Comparison of ENCODE assay signal across 20 mouse cellular contexts in genomic region chr3:99264695-99265094, GRCm38 (mm10). TPM values are rescaled to one million over a fixed set of nuclear protein-coding genes. Genes with fewer than 3 reads are reported as not detected.
A peak's percentile ranks its signal among the peaks of the same experiment; 100 is the strongest.
DNase-seq lines count a peak whose midpoint lies in the region; ATAC-seq lines count a peak whose summit lies in the region.
"Had no signal": no experiment of that assay in that cellular context is flagged by ENCODE, and none has a peak within 500 bp of the region (broad histone marks: within the 10 kb centered on the region; RNA-seq: fewer than 3 reads in every experiment).

No protein-coding gene starts in this region.

- no peak for DNase-seq in forebrain, embryonic 10.5 days (ENCODE audit: extremely low spot score, low spot score)
- no peak for DNase-seq in cerebellum, adult 18-20 months
- DNase-seq in ovary, postnatal 36 days (ENCODE audit: low spot score), result no peak
- DNase-seq: adrenal gland, postnatal 36 days; cerebellum, adult 2 months; heart, postnatal 36 days; kidney, adult 11 months; lung, adult 2 months; thymus, postnatal 14 days had no signal

- H3K4me2 ChIP-seq in forebrain, embryonic 12.5 days, result no peak overlapping the region
- H3K4me2 ChIP-seq: heart, embryonic 13.5 days; limb, embryonic 15.5 days; midbrain, embryonic 12.5 days; neural tube, embryonic 12.5 days had no signal

- ATAC-seq in forebrain, embryonic 12.5 days (ENCODE audit: low FRiP score), result 0 out of 2 replicates have a peak, but pooled peaks have one; percentile 27
- no peak for ATAC-seq in megakaryocyte, adult 5-6 weeks (ENCODE audit: poor library complexity, severe bottlenecking)
- ATAC-seq in granulocyte monocyte progenitor cell, adult 5-6 weeks (replicated peaks; ENCODE audit: poor library complexity, severe bottlenecking), result peak; percentile 30; the same call in 1 of the 2 replicates
- ATAC-seq: forebrain, embryonic 14.5 days had no signal

- no peaks in the 10 kb centered on the region for H3K36me3 ChIP-seq in forebrain, embryonic 12.5 days (replicated peaks)
- H3K36me3 ChIP-seq in forebrain, embryonic 10.5 days (replicated peaks), result no peaks in the 10 kb centered on the region
- no peaks in the 10 kb centered on the region for H3K36me3 ChIP-seq in megakaryocyte, embryonic 14.5 days (replicated peaks; ENCODE audit: low read length)
- H3K36me3 ChIP-seq: G1E; heart, embryonic 13.5 days; midbrain, embryonic 12.5 days; neural tube, embryonic 12.5 days had no signal

- 15% methylated on average over 7 of the region's 7 CpGs for WGBS in forebrain, embryonic 12.5 days
- 32% methylated on average over 7 of the region's 7 CpGs for WGBS in forebrain, embryonic 10.5 days

- H3K27ac ChIP-seq in forebrain, embryonic 12.5 days, result no peak overlapping the region
- H3K27ac ChIP-seq in forebrain, embryonic 10.5 days, result no peak overlapping the region
- H3K27ac ChIP-seq: heart, embryonic 13.5 days; limb, embryonic 15.5 days; midbrain, embryonic 12.5 days; neural tube, embryonic 12.5 days had no signal

- H3K4me1 ChIP-seq in forebrain, embryonic 12.5 days, result no peaks in the 10 kb centered on the region
- peaks cover 5% of the 10 kb centered on the region; the same call in 1 of the 2 replicates for H3K4me1 ChIP-seq in forebrain, embryonic 10.5 days
- peaks cover 11% of the 10 kb centered on the region for H3K4me1 ChIP-seq in megakaryocyte, embryonic 14.5 days
- H3K4me1 ChIP-seq: heart, embryonic 13.5 days; midbrain, embryonic 12.5 days; neural tube, embryonic 12.5 days had no signal

- H3K27me3 ChIP-seq in forebrain, embryonic 12.5 days, result peaks cover 88% of the 10 kb centered on the region
- peaks cover 98% of the 10 kb centered on the region for H3K27me3 ChIP-seq in forebrain, embryonic 10.5 days (ENCODE audit: poor library complexity, severe bottlenecking)
- peaks cover 56% of the 10 kb centered on the region for H3K27me3 ChIP-seq in megakaryocyte, embryonic 14.5 days (replicated peaks)
- H3K27me3 ChIP-seq: limb, embryonic 15.5 days had no signal

- no peak overlapping the region for H3K4me3 ChIP-seq in forebrain, embryonic 12.5 days (replicated peaks)
- H3K4me3 ChIP-seq in forebrain, embryonic 10.5 days, result no peak overlapping the region
- peak overlapping the region; percentile 28 for H3K4me3 ChIP-seq in megakaryocyte, embryonic 14.5 days (replicated peaks)
- H3K4me3 ChIP-seq: heart, embryonic 13.5 days; limb, embryonic 15.5 days; midbrain, embryonic 12.5 days; neural tube, embryonic 12.5 days had no signal

- no peak overlapping the region for H3K9ac ChIP-seq in forebrain, embryonic 12.5 days
- H3K9ac ChIP-seq: heart, embryonic 13.5 days; limb, embryonic 15.5 days; midbrain, embryonic 12.5 days; neural tube, embryonic 12.5 days had no signal

- no peaks in the 10 kb centered on the region for H3K9me3 ChIP-seq in forebrain, embryonic 12.5 days
- no peaks in the 10 kb centered on the region for H3K9me3 ChIP-seq in forebrain, embryonic 10.5 days
- H3K9me3 ChIP-seq in megakaryocyte, embryonic 14.5 days, result peaks cover 17% of the 10 kb centered on the region
- H3K9me3 ChIP-seq: limb, embryonic 15.5 days; midbrain, embryonic 12.5 days; neural tube, embryonic 12.5 days had no signal

RNA-seq across cellular contexts. Expression of gene Tbx15, which starts 24.5 kb away (rescaled TPM):
- 2.4 and 2.6 TPM in 2 replicates for polyA plus RNA-seq in forebrain, embryonic 12.5 days (2016; fragmentation: Nextera tagmentation; extraction: Ambion mirVana)
- 1.4 and 2.8 TPM in 2 replicates for polyA plus RNA-seq in forebrain, embryonic 10.5 days (2016; fragmentation: Nextera tagmentation; extraction: Ambion mirVana)
- not detected in 2 replicates for polyA plus RNA-seq in megakaryocyte, embryonic 14.5 days (2012; ENCODE audit: insufficient read depth, low replicate concordance)
- total RNA-seq in megakaryocyte, adult 5-6 weeks (2015), result 0.16 TPM in 1 of 2 replicates, not detected in the other
- not detected in 2 replicates for total RNA-seq in megakaryocyte, adult 5-6 weeks (2017)
- total RNA-seq in granulocyte monocyte progenitor cell, adult 5-6 weeks (2014; fragmentation: Nextera tagmentation), result not detected in 2 replicates
- not detected in 2 replicates for total RNA-seq in granulocyte monocyte progenitor cell, adult 5-6 weeks (2017)
- polyA plus RNA-seq: G1E; large intestine, adult 2 months had no signal
